Mouse (Mus musculus): ENCODE results near the gene Tmem39a. TPM values are rescaled to one million over a fixed set of nuclear protein-coding genes. Genes with fewer than 3 reads are reported as not detected.
A peak's percentile ranks its signal among the peaks of the same experiment; 100 is the strongest.

Tmem39a gene
- total RNA-seq, 2 experiments from 2014 or later, result 16.9 to 23.5 TPM

DNA sequence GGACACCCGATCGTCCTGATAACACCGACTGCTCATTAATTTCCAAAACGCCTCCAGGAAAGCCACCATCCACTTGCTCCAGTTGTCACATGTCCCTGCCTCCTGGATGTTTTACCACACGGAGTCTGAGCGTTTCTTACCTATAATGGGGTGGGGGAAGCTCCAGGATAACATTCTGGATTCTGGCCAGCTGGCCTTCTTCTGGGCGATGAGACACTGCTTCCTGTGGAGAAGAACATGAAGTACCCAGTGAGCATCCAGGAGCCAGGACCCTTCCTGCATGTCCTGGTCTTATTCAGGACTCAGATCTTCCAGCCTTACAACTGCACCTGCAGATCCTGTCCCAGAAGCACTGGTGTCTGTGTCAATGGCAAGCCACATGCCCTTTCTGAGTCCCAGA is 66.9 kb downstream of the Tmem39a start:
- no peak for DNase-seq (ENCODE audit: extremely low spot score in 1 of 2, low spot score in 1 of 2)

DNA sequence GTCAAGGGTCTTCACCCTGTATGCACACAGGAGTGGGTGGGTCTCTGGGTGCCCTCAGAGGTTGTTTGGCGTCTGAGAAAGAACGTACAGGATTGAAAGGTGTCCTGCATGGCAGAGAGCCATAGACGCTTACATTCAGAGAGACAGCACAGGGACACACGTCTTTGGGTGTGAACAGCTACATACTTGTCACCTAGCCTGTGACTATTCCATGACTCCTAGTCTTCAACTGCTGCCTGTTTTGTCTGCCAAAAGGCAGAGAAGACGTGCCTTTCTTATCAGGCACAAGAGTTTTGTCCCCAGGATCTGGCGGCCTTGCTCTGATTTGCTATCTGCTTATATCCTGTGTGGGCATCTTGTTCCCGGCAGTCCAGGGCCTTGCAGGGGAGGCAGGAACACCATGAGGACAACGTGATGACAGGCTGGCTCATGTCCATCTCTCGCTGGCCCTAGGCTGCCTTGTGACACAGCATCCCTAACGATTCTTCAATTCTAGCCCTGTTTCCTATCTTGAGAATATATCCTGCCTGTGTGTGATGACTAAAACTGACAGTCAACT is 67.4 kb downstream of the Tmem39a start:
- no peak for DNase-seq (ENCODE audit: extremely low spot score in 1 of 2, low spot score in 1 of 2)

DNA sequence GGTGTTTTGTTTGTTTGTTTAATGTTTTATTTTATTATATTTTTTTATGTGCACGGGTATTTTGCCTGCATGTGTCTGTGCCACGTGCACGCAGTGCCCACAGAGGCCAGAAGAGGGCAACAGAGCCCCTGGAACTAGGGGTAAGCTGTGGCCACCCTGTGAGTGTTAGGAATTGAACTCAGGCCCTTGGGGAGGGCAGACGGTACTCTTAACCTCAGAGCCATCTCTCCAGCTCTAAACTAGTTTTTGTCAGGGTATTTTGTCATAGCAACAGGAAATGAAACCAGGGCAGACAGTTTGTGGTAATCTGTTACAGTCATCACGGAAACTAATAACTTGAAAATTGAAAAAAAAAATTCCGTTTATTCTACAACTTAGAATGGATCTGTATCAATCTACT is 73.6 kb downstream of the Tmem39a start:
- peak; percentile 20 to 66 for DNase-seq (ENCODE audit: extremely low spot score in 1 of 2, low spot score in 1 of 2)

DNA sequence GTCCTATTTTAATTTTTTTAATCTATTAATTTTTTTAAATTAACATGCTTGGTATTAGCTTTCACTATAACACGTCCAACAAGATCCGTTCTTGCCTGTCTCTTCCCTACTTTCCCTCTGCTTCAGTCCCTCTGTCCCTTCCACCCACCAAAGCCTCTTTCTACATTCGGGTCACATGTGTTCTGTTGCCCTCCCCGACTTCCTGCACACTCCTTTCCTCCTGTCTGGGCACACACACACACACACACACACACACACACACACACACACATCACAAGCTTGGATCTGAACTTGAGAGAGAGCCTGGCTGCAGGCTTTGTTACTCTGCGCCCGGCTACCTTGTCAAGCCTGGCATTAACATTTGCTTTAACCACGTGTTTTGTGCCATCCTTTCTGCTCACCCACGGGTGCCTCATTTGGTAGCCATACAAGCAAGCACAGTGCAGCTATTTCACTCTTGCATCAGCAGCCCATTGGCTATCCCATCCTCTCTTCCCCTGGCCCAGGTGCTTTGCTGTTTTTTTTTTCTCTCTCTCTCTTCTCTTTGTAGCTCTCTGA is 77.4 kb downstream of the Tmem39a start:
- DNase-seq (ENCODE audit: extremely low spot score in 1 of 2, low spot score in 1 of 2), result no peak

DNA sequence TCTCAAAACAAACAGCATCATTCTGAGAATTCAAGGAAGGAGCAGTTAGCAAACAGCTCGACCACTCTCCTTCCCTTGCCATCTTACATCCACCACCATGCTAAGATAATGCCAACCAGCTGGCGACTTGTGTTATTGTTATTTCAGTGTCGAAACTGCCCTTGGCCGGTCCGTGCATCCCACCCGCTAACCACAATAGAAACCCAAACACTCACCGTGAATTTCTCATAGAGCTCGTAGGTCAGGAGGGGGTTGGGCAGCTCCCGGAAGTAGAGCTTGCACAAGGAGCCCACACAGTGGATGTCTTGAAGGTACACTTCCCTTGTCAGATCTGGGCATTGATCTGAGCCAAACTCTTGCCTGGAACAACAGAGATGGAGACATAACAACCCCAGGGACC is 78.2 kb downstream of the Tmem39a start:
- no peak for DNase-seq (ENCODE audit: extremely low spot score in 1 of 2, low spot score in 1 of 2)

DNA sequence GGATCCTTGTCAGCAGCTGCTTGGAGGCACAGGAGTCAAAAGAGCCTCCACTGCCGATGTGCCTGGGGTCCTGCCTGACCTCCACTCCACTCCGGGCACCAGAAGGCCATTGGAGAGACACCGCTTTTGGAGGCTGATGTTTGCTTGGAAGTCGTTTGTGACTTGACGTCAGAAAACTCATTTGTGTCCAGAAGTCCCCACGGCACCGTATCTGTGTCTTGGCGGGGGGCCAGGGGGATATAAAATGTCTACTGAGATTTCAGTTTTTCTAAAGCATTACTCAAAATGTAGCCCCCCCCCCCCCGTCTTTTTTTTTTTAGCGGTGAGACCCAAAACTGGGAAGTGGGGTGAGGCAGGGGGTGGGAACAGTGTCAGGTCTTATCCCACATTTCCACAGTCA is 78.6 kb downstream of the Tmem39a start:
- DNase-seq (ENCODE audit: extremely low spot score in 1 of 2, low spot score in 1 of 2), result no peak

Other genes starting within 250 kb of the Tmem39a start
- gene Maats1, start 216.6 kb upstream of the Tmem39a start, total RNA-seq (2021), result 1 to 10 TPM; 1.0 to 1.4 TPM
- 100 to 1,000 TPM; 117 to 135 TPM for gene Cox17, start 211.7 kb upstream of the Tmem39a start, total RNA-seq (2021)
- under 1 TPM in 1 of 2 experiments, not detected in 1; 0.94 TPM for gene Gm21987, start 211.7 kb upstream of the Tmem39a start, total RNA-seq (2021)
- gene Popdc2, start 196.5 kb upstream of the Tmem39a start, total RNA-seq (2021), result under 1 TPM; 0.52 to 0.85 TPM
- under 1 TPM; 0.35 to 0.98 TPM for gene Pla1a, start 125.6 kb upstream of the Tmem39a start, total RNA-seq (2021)
- 10 to 100 TPM; 57.7 to 61.9 TPM for gene Adprh, start 106.0 kb upstream of the Tmem39a start, total RNA-seq (2021)
- gene Cd80, start 103.1 kb upstream of the Tmem39a start, total RNA-seq (2021), result under 1 TPM in 1 of 2 experiments, not detected in 1; 0.27 TPM
- gene Timmdc1, start 36.0 kb upstream of the Tmem39a start, total RNA-seq (2021), result 10 to 100 TPM; 29.3 to 34.7 TPM
- gene Poglut1, start 8.4 kb upstream of the Tmem39a start, total RNA-seq (2021), result 10 to 100 TPM; 44.7 to 48.6 TPM
- gene Arhgap31, start 154.6 kb downstream of the Tmem39a start, total RNA-seq (2021), result 10 to 100 TPM; 18.1 to 18.7 TPM
- gene B4galt4, start 183.6 kb downstream of the Tmem39a start, total RNA-seq (2021), result 10 to 100 TPM; 32.9 to 34.2 TPM
- 1 to 10 TPM; 1.2 to 1.6 TPM for gene Upk1b, start 241.6 kb downstream of the Tmem39a start, total RNA-seq (2021)